8 mouse cellular contexts compared by ENCODE assay signal in genomic region chr7:27653681-27654437, GRCm38 (mm10). TPM values are rescaled to one million over a fixed set of nuclear protein-coding genes. Genes with fewer than 3 reads are reported as not detected.
DNase-seq lines count a peak whose midpoint lies in the region; ATAC-seq and TF ChIP-seq lines count a peak whose summit lies in the region.

Gene Ttc9b, plus strand, starts transcription at chr7:27653915.

- ATAC-seq in embryonic facial prominence, embryonic 11.5 days (replicated peaks; ENCODE audit: insufficient number of reproducible peaks, low FRiP score, low TSS enrichment, low read depth), result peak; percentile 45
- peak; percentile 25; the same call in 1 of the 2 replicates for ATAC-seq in stomach, embryonic 14.5 days (ENCODE audit: insufficient number of reproducible peaks, insufficient read depth, low FRiP score, low read depth)

- peak within 1 kb of the TSS; percentile 28 for H3K9ac ChIP-seq in embryonic facial prominence, embryonic 11.5 days (replicated peaks; ENCODE audit: low read length)
- H3K9ac ChIP-seq in stomach, embryonic 14.5 days (replicated peaks; ENCODE audit: low read depth, low read length), result no peak within 1 kb of the TSS

- intact Hi-C loops in gastrocnemius, adult 2 months (cut with DNase I), result loop anchor here (5.0 to 10.0 kb wide), 2 partner anchors 71 to 77 kb away; no protein-coding TSS in a partner anchor

- no peak for TF ChIP-seq CTCF in gastrocnemius, adult 2 months (IDR thresholded peaks at IDR 0.05)

- WGBS in embryonic facial prominence, embryonic 11.5 days, result 3% methylated on average over 58 of the region's 62 CpGs
- 2% methylated on average over 62 of the region's 62 CpGs for WGBS in stomach, embryonic 14.5 days

- peaks cover 34% of the 10 kb centered on the region for H3K27me3 ChIP-seq in embryonic facial prominence, embryonic 11.5 days (ENCODE audit: control insufficient read depth, insufficient read depth, low read length)
- H3K27me3 ChIP-seq in stomach, embryonic 14.5 days (ENCODE audit: control insufficient read depth, insufficient read depth, low read length), result peaks cover 29% of the 10 kb centered on the region

- no peaks in the 10 kb centered on the region for H3K9me3 ChIP-seq in embryonic facial prominence, embryonic 11.5 days (replicated peaks; ENCODE audit: control insufficient read depth, low read length)
- no peaks in the 10 kb centered on the region for H3K9me3 ChIP-seq in stomach, embryonic 14.5 days (ENCODE audit: control insufficient read depth, low read depth, low read length)

- no peak within 1 kb of the TSS for H3K27ac ChIP-seq in gastrocnemius, adult 2 months
- H3K27ac ChIP-seq in embryonic facial prominence, embryonic 11.5 days (replicated peaks; ENCODE audit: low read depth, low read length), result no peak within 1 kb of the TSS
- no peak within 1 kb of the TSS for H3K27ac ChIP-seq in stomach, embryonic 14.5 days (ENCODE audit: low read length)

- H3K4me1 ChIP-seq in embryonic facial prominence, embryonic 11.5 days (ENCODE audit: control insufficient read depth, insufficient read depth, low read length), result peaks cover 4% of the 10 kb centered on the region
- 0 out of 2 replicates have a peak, but pooled peaks cover 4% of the 10 kb centered on the region for H3K4me1 ChIP-seq in stomach, embryonic 14.5 days (ENCODE audit: control insufficient read depth, insufficient read depth, low read length)

- no peaks in the 10 kb centered on the region for H3K36me3 ChIP-seq in embryonic facial prominence, embryonic 11.5 days (replicated peaks; ENCODE audit: control insufficient read depth, insufficient read depth, low read depth, low read length)
- H3K36me3 ChIP-seq in stomach, embryonic 14.5 days (ENCODE audit: control insufficient read depth, insufficient read depth, low read length), result no peaks in the 10 kb centered on the region

- peak within 1 kb of the TSS; percentile 19; the same call in 1 of the 2 replicates for H3K4me3 ChIP-seq in gastrocnemius, adult 2 months
- H3K4me3 ChIP-seq in embryonic facial prominence, embryonic 11.5 days (ENCODE audit: low read depth, low read length), result peak within 1 kb of the TSS; percentile 27
- H3K4me3 ChIP-seq in stomach, embryonic 14.5 days (ENCODE audit: low read depth, low read length), result peak within 1 kb of the TSS; percentile 16; the same call in 1 of the 2 replicates

- peak within 1 kb of the TSS; percentile 68 for H3K4me2 ChIP-seq in embryonic facial prominence, embryonic 11.5 days (ENCODE audit: low read depth, low read length)
- peak within 1 kb of the TSS; percentile 39 for H3K4me2 ChIP-seq in stomach, embryonic 14.5 days (replicated peaks; ENCODE audit: low read depth, low read length)

- DNase-seq in gastrocnemius, adult 2 months, result peak; percentile 51
- DNase-seq in gastrocnemius, postnatal 25 days, result no peak
- peak; percentile 87 for DNase-seq in ZHBTc4 (ENCODE audit: low read depth, low spot score)
- peak; percentile 81 for DNase-seq in embryonic facial prominence, embryonic 11.5 days (ENCODE audit: low spot score)
- peak; percentile 75 for DNase-seq in heart, postnatal 4 days
- peak; percentile 77 to 78 for DNase-seq in layer of hippocampus, postnatal 14 days (ENCODE audit: low spot score in 2 of 2)
- peak; percentile 81 for DNase-seq in mesoderm, embryonic 11.5 days (ENCODE audit: low read depth, low spot score)

RNA-seq across cellular contexts. Expression of gene Ttc9b, which starts in this region (rescaled TPM):
- total RNA-seq in gastrocnemius, adult 2 months (2021), result not detected
- not detected for total RNA-seq in gastrocnemius, postnatal 25 days (2021)
- polyA plus RNA-seq in embryonic facial prominence, embryonic 11.5 days (2014; fragmentation: Nextera tagmentation; extraction: Ambion mirVana), result 2.0 and 3.5 TPM in 2 replicates
- not detected for total RNA-seq in heart, postnatal 4 days (2021)
- total RNA-seq in layer of hippocampus, postnatal 14 days (2021), result 10 to 100 TPM; 81.8 to 84.7 TPM
- polyA plus RNA-seq in stomach, embryonic 14.5 days (2014; fragmentation: Nextera tagmentation; extraction: Ambion mirVana), result 2.6 and 3.7 TPM in 2 replicates

Comparison
In these comparisons a context has a peak if more than half of its experiments do, and no peak if none do; other contexts are left out.
1. RNA of gene Ttc9b (total RNA-seq): 81.8 to 84.7 TPM in layer of hippocampus, postnatal 14 days; not detected in heart, postnatal 4 days, not detected in gastrocnemius, adult 2 months and not detected in gastrocnemius, postnatal 25 days; every median in the first group is over 10 times any median in the second.
2. Peak in DNase-seq and H3K4me3 ChIP-seq in gastrocnemius, adult 2 months; RNA of the gene not detected or under 1 TPM.
3. Peak in DNase-seq in heart, postnatal 4 days; RNA of the gene not detected or under 1 TPM.
4. Peak in every context shown above with its lines, with median percentiles within 50 percentile points of each other: H3K4me3 ChIP-seq.